1 mouse cellular context compared by ENCODE assay signal in the genomic region with DNA sequence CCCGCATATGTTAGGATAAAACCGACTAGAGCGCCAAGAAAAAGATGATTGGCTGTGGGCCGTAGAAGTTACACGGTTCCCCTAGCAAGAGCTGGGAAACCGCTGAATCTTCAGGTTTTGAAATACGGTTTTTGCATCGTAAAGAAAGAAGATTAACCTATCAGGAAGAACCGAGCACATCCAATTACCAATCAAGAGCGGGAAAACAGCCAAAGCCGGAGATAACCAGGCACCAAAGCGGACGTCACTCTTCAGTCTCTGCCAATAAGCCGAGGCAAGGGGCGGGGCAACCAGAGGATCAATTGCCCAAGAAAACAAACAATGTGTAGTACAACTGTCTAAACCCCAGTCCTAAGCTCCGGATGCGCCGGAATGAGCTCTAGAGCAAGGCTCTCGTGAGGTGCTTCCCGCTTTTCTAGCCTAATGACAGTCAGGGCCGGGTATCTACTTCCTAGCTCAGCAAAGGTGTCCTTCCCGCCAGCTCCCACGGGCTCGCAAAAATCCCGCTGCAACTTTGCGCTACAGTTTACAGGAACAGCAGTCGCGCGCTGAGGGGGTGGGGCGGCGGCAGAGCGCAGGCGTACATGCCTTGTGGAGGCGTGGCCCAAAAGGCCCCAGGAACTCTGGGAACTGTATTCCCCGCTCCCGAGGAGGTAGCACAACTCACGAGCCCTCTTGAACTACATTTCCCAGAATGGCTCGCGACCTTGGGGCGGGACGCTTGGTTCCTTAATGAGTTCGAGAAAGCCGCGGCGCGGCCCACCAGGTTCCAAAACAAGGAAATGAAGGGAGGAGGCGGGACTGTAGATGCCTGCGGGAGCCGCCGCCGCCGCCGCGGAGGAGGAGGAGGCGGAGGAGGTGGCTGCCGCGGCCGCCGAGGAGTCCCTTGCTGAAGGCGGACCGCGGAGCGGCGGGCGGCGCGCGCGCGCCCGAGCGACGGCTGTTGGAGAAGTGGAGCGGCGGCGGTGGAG.
A peak's percentile ranks its signal among the peaks of the same experiment; 100 is the strongest.
TF ChIP-seq lines count a peak whose summit lies in the region.

No protein-coding gene starts in this region.

TF ChIP-seq in CH12.LX, 34 proteins besides CTCF, POLR2A, EP300 and RAD21 (continued from another document):
- TF ChIP-seq IRF4 (IDR thresholded peaks at IDR 0.05; ENCODE audit: low read depth, low read length): peak; percentile 38; the same call in 1 of the 2 replicates
- TF ChIP-seq NELFE (IDR thresholded peaks at IDR 0.05; ENCODE audit: low read depth, low read length): peak; percentile 79
- TF ChIP-seq GABPA (IDR thresholded peaks at IDR 0.05; ENCODE audit: insufficient replicate concordance, low read depth, low read length): peak; percentile 75; the same call in 1 of the 2 replicates
- TF ChIP-seq POLR2AphosphoS2 (IDR thresholded peaks at IDR 0.05; ENCODE audit: low read depth, low read length): peak; percentile 41; the same call in 1 of the 2 replicates
- peak; percentile 82 for TF ChIP-seq MXI1 (IDR thresholded peaks at IDR 0.05; ENCODE audit: low read depth, low read length)
- peak; percentile 95 for TF ChIP-seq SIN3A (IDR thresholded peaks at IDR 0.05; ENCODE audit: low read length)
- TF ChIP-seq E2F4 (IDR thresholded peaks at IDR 0.05; ENCODE audit: insufficient replicate concordance, low read depth, low read length): peak; percentile 84; the same call in 1 of the 2 replicates
- TF ChIP-seq ZC3H11A (IDR thresholded peaks at IDR 0.05; ENCODE audit: low read depth, low read length): no peak
- TF ChIP-seq JUN (IDR thresholded peaks at IDR 0.05; ENCODE audit: insufficient read depth, low read depth, low read length): no peak
- 0 out of 2 replicates have a peak, but pooled peaks have one; percentile 17 for TF ChIP-seq UBTF (IDR thresholded peaks at IDR 0.05; ENCODE audit: low read depth, low read length)
- TF ChIP-seq MAX (IDR thresholded peaks at IDR 0.05; ENCODE audit: low read length): 0 out of 2 replicates have a peak, but pooled peaks have one; percentile 18
- TF ChIP-seq TCF12 (IDR thresholded peaks at IDR 0.05; ENCODE audit: low read depth, low read length): peak; percentile 58; the same call in 1 of the 2 replicates
- peak; percentile 86 for TF ChIP-seq NRF1 (IDR thresholded peaks at IDR 0.05; ENCODE audit: low read depth, low read length)
- TF ChIP-seq USF2 (conservative IDR thresholded peaks at IDR 0.05; ENCODE audit: low read depth, low read length): no peak
- TF ChIP-seq SMC3 (IDR thresholded peaks at IDR 0.05; ENCODE audit: low read depth, low read length): no peak
- TF ChIP-seq ELF1 (IDR thresholded peaks at IDR 0.05; ENCODE audit: low read depth, low read length): peak; percentile 94
- TF ChIP-seq RCOR1 (conservative IDR thresholded peaks at IDR 0.05; ENCODE audit: low read depth, low read length): no peak
- no peak for TF ChIP-seq PAX5 (IDR thresholded peaks at IDR 0.05; ENCODE audit: low read length)
- TF ChIP-seq JUND (conservative IDR thresholded peaks at IDR 0.05; ENCODE audit: low read depth, low read length): no peak
- no peak for TF ChIP-seq BHLHE40 (IDR thresholded peaks at IDR 0.05; ENCODE audit: low read depth, low read length)
- TF ChIP-seq ZMIZ1 (IDR thresholded peaks at IDR 0.05; ENCODE audit: low read depth, low read length): no peak
- TF ChIP-seq MEF2A (IDR thresholded peaks at IDR 0.05; ENCODE audit: borderline replicate concordance, low read depth, low read length): no peak
- TF ChIP-seq MAZ (IDR thresholded peaks at IDR 0.05; ENCODE audit: low read depth, low read length): no peak
- peak; percentile 98 for TF ChIP-seq HCFC1 (IDR thresholded peaks at IDR 0.05; ENCODE audit: low read depth, low read length)
- TF ChIP-seq CHD1 (IDR thresholded peaks at IDR 0.05; ENCODE audit: low read depth, low read length): no peak
- peak; percentile 94 for TF ChIP-seq TBP (conservative IDR thresholded peaks at IDR 0.05; ENCODE audit: low read depth, low read length)
- no peak for TF ChIP-seq ZNF384 (IDR thresholded peaks at IDR 0.05; ENCODE audit: low read depth, low read length)
- peak; percentile 96 for TF ChIP-seq KAT2A (IDR thresholded peaks at IDR 0.05; ENCODE audit: insufficient replicate concordance, low read length)
